Mouse (Mus musculus) bone marrow, adult 2 months (tissue): ENCODE measurements around the gene Abcc12.

Source experiments
- CTCF ChIP-seq: fragments of 200-500 bp; IDR thresholded peaks from 2 replicates; pipeline ENCODE4 v1.5.1; 2011; ENCODE audit warnings: low read length, control low read depth; ENCODE audit not compliant: control insufficient read depth, insufficient read depth
- POLR2A ChIP-seq: fragments of 200-500 bp; IDR thresholded peaks from 2 replicates; pipeline ENCODE4 v1.6.1; 2011; ENCODE audit warnings: low read depth, mild to moderate bottlenecking, control low read depth, low read length, borderline replicate concordance; ENCODE audit not compliant: control insufficient read depth

- TF ChIP-seq POLR2A: no peak
- no peak for TF ChIP-seq CTCF
These were observed 79.1 kb downstream of the Abcc12 start for GRCm38 (mm10) chr8:86501341-86501740.
